In the genomic region with DNA sequence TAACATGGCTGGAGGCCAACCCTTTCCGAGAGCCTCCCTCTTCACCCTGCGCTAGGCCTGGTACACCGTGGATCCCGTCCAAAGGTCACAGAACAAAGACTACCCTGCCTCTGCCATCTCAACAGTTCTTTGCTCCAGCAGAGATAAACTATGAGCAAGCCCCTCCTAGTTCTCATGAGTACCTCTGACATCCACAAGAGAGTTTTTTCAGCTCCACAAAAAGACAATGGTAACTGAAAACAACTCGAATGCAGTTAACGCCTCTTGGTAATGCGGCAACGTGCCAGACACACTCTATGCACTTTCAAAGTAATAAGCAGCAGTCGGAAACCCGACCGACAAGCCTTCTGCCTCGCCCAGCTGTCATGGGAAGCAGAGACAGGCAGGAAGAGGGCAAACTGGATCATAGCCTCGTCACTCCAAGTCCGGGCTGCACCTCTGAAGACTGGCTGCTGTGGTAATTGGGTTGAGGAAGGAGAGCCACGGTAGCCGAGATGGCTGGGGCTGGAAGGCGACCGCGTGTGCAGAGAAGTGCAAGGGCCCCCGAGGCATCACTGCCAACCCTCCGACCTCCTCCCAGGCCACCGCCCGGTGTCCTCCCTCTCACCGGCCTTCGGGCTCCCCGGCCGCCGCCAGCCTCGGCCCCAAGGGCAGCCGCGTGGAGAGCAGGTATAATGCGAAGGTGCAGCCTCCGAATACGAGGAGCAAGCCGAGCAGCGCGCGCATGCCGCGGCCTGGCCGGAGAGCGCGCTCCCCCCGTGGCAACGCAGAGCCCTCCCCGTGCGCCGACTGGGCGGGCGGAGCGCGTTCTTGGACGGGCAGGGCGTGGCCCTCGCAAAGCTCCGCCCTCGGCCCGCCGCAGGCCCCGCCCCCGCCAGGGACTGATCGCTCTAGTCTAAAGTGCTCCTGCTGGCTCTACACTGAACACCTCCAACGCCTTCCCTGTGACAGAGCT, we compare ENCODE assay signal across 8 mouse cellular contexts. TPM values are rescaled to one million over a fixed set of nuclear protein-coding genes. Genes with fewer than 3 reads are reported as not detected.
A peak's percentile ranks its signal among the peaks of the same experiment; 100 is the strongest.
DNase-seq lines count a peak whose midpoint lies in the region; ATAC-seq and TF ChIP-seq lines count a peak whose summit lies in the region.

Tmem41a (minus strand) TSS at position 792 of the 955 bp plus-strand sequence.

- H3K9me3 ChIP-seq in forebrain, embryonic 10.5 days = no peaks in the 10 kb centered on the region
- no peaks in the 10 kb centered on the region for H3K9me3 ChIP-seq in heart, embryonic 15.5 days (replicated peaks)
- no peaks in the 10 kb centered on the region for H3K9me3 ChIP-seq in liver, embryonic 14.5 days (ENCODE audit: control insufficient read depth, low read length)
- no peaks in the 10 kb centered on the region for H3K9me3 ChIP-seq in neural tube, embryonic 11.5 days (ENCODE audit: control insufficient read depth, low read length)
- no peaks in the 10 kb centered on the region for H3K9me3 ChIP-seq in stomach, postnatal 0 days (ENCODE audit: control insufficient read depth, low read length)

- peak; percentile 37; the same call in 1 of the 2 replicates for TF ChIP-seq CTCF in liver, embryonic 14.5 days (IDR thresholded peaks at IDR 0.05; ENCODE audit: low read depth)
- TF ChIP-seq CTCF in stomach, postnatal 0 days (IDR thresholded peaks at IDR 0.05; ENCODE audit: low read depth) = no peak

- TF ChIP-seq EP300 in liver, embryonic 14.5 days (IDR thresholded peaks at IDR 0.05; ENCODE audit: low read depth) = no peak
- no peak for TF ChIP-seq EP300 in stomach, postnatal 0 days (optimal IDR thresholded peaks at IDR 0.05)

- peaks cover 23% of the 10 kb centered on the region for H3K4me1 ChIP-seq in forebrain, embryonic 10.5 days
- H3K4me1 ChIP-seq in heart, embryonic 15.5 days (replicated peaks) = peaks cover 16% of the 10 kb centered on the region
- H3K4me1 ChIP-seq in liver, embryonic 14.5 days (replicated peaks; ENCODE audit: control insufficient read depth in 2 of 2, insufficient read depth in 2 of 2, low read length in 1 of 2) = peaks cover 7 to 14% of the 10 kb centered on the region in 2 experiments
- H3K4me1 ChIP-seq in neural tube, embryonic 11.5 days (ENCODE audit: control insufficient read depth, insufficient read depth, low read length) = 0 out of 2 replicates have a peak, but pooled peaks cover 2% of the 10 kb centered on the region
- H3K4me1 ChIP-seq in stomach, postnatal 0 days (replicated peaks; ENCODE audit: control insufficient read depth, insufficient read depth) = peaks cover 4% of the 10 kb centered on the region; the same call in 1 of the 2 replicates

- 2% methylated on average over 63 of the region's 63 CpGs for WGBS in forebrain, embryonic 10.5 days
- under 1% methylated on average over 63 of the region's 63 CpGs for WGBS in heart, embryonic 15.5 days
- WGBS in liver, embryonic 14.5 days (ENCODE audit: insufficient replicate concordance) = 1% methylated on average over 63 of the region's 63 CpGs
- 2% methylated on average over 63 of the region's 63 CpGs for WGBS in neural tube, embryonic 11.5 days
- under 1% methylated on average over 59 of the region's 63 CpGs for WGBS in stomach, postnatal 0 days

- peak; percentile 79 to 83 for DNase-seq in CD8-positive naive resting alpha-beta T cell, adult 2 months (ENCODE audit: low read depth in 2 of 2, low spot score in 2 of 2)
- peak; percentile 66 for DNase-seq in c-Kit-positive CD71-negative TER-119-negative erythroid progenitor cells, embryonic 14.5 days (ENCODE audit: low read depth)
- DNase-seq in forebrain, embryonic 10.5 days (ENCODE audit: extremely low spot score, low spot score) = peak; percentile 83
- DNase-seq in kidney, postnatal 25 days = peak; percentile 91 to 92
- peak; percentile 66 to 75 (median 73) for DNase-seq in liver, embryonic 14.5 days (ENCODE audit: low read depth in 3 of 3, low spot score in 3 of 3)
- peak; percentile 92 for DNase-seq in neural tube, embryonic 11.5 days (ENCODE audit: low spot score)
- DNase-seq in stomach, postnatal 0 days (ENCODE audit: low spot score) = peak; percentile 93

- H3K27me3 ChIP-seq in forebrain, embryonic 10.5 days (ENCODE audit: poor library complexity, severe bottlenecking) = 0 out of 2 replicates have a peak, but pooled peaks cover 8% of the 10 kb centered on the region
- no peaks in the 10 kb centered on the region for H3K27me3 ChIP-seq in heart, embryonic 15.5 days
- no peaks in the 10 kb centered on the region for H3K27me3 ChIP-seq in liver, embryonic 14.5 days (ENCODE audit: control insufficient read depth, insufficient read depth, low read length)
- no peaks in the 10 kb centered on the region for H3K27me3 ChIP-seq in neural tube, embryonic 11.5 days (ENCODE audit: control insufficient read depth, insufficient read depth, low read length)
- H3K27me3 ChIP-seq in stomach, postnatal 0 days (ENCODE audit: control insufficient read depth, insufficient read depth, low read length) = no peaks in the 10 kb centered on the region

- H3K4me2 ChIP-seq in heart, embryonic 15.5 days = peak within 1 kb of the TSS; percentile 84
- H3K4me2 ChIP-seq in liver, embryonic 14.5 days (ENCODE audit: low read depth) = peak within 1 kb of the TSS; percentile 74
- peak within 1 kb of the TSS; percentile 86 for H3K4me2 ChIP-seq in neural tube, embryonic 11.5 days (ENCODE audit: low read depth)
- peak within 1 kb of the TSS; percentile 91 for H3K4me2 ChIP-seq in stomach, postnatal 0 days (replicated peaks; ENCODE audit: low read depth)

- ATAC-seq in heart, embryonic 15.5 days (replicated peaks; ENCODE audit: insufficient number of reproducible peaks, insufficient read depth, low FRiP score, low read depth) = peak; percentile 91
- peak; percentile 94 for ATAC-seq in liver, embryonic 14.5 days (ENCODE audit: insufficient read depth)
- peak; percentile 95 for ATAC-seq in neural tube, embryonic 11.5 days (ENCODE audit: insufficient read depth, low FRiP score, low TSS enrichment)
- ATAC-seq in stomach, postnatal 0 days (ENCODE audit: low FRiP score, low TSS enrichment) = peak; percentile 95

- H3K4me3 ChIP-seq in forebrain, embryonic 10.5 days = peak within 1 kb of the TSS; percentile 82
- H3K4me3 ChIP-seq in heart, embryonic 15.5 days = peak within 1 kb of the TSS; percentile 67
- peak within 1 kb of the TSS; percentile 69 to 81 for H3K4me3 ChIP-seq in liver, embryonic 14.5 days (ENCODE audit: insufficient read depth in 1 of 2, low read depth in 2 of 2, low read length in 2 of 2)
- peak within 1 kb of the TSS; percentile 65 for H3K4me3 ChIP-seq in neural tube, embryonic 11.5 days (ENCODE audit: low read depth, low read length)
- peak within 1 kb of the TSS; percentile 69 for H3K4me3 ChIP-seq in stomach, postnatal 0 days (ENCODE audit: low read depth, low read length)

- peak within 1 kb of the TSS; percentile 90 for H3K27ac ChIP-seq in forebrain, embryonic 10.5 days
- peak within 1 kb of the TSS; percentile 83 for H3K27ac ChIP-seq in heart, embryonic 15.5 days
- peak within 1 kb of the TSS; percentile 4 for H3K27ac ChIP-seq in liver, embryonic 14.5 days
- H3K27ac ChIP-seq in neural tube, embryonic 11.5 days (ENCODE audit: low read depth, low read length) = no peak within 1 kb of the TSS
- H3K27ac ChIP-seq in stomach, postnatal 0 days (replicated peaks) = peak within 1 kb of the TSS; percentile 92

- peaks cover 8% of the 10 kb centered on the region for H3K36me3 ChIP-seq in forebrain, embryonic 10.5 days (replicated peaks)
- no peaks in the 10 kb centered on the region for H3K36me3 ChIP-seq in heart, embryonic 15.5 days
- no peaks in the 10 kb centered on the region for H3K36me3 ChIP-seq in liver, embryonic 14.5 days (replicated peaks; ENCODE audit: control insufficient read depth, insufficient read depth, low read depth)
- no peaks in the 10 kb centered on the region for H3K36me3 ChIP-seq in neural tube, embryonic 11.5 days (ENCODE audit: control insufficient read depth, insufficient read depth, low read length)
- H3K36me3 ChIP-seq in stomach, postnatal 0 days (ENCODE audit: control insufficient read depth, insufficient read depth, low read length) = no peaks in the 10 kb centered on the region

- H3K9ac ChIP-seq in heart, embryonic 15.5 days = peak within 1 kb of the TSS; percentile 75
- peak within 1 kb of the TSS; percentile 79 for H3K9ac ChIP-seq in liver, embryonic 14.5 days (replicated peaks)
- H3K9ac ChIP-seq in neural tube, embryonic 11.5 days (ENCODE audit: low read length) = peak within 1 kb of the TSS; percentile 80
- H3K9ac ChIP-seq in stomach, postnatal 0 days (ENCODE audit: low read length) = peak within 1 kb of the TSS; percentile 80

RNA-seq across cellular contexts. Expression of gene Tmem41a, which starts in this region (rescaled TPM):
- 33.8 and 36.9 TPM in 2 replicates for polyA plus RNA-seq in forebrain, embryonic 10.5 days (2016; fragmentation: Nextera tagmentation; extraction: Ambion mirVana)
- 42.3 and 46.0 TPM in 2 replicates for polyA plus RNA-seq in heart, embryonic 15.5 days (2015; fragmentation: Nextera tagmentation; extraction: Ambion mirVana)
- 11.7 and 13.0 TPM in 2 replicates for polyA plus RNA-seq in liver, embryonic 14.5 days (2012; rRNA removed)
- polyA plus RNA-seq in liver, embryonic 14.5 days (2014; fragmentation: Nextera tagmentation; extraction: Ambion mirVana) = 22.0 and 24.5 TPM in 2 replicates
- polyA plus RNA-seq in neural tube, embryonic 11.5 days (2014; fragmentation: Nextera tagmentation; extraction: Ambion mirVana) = 52.0 and 55.7 TPM in 2 replicates
- polyA plus RNA-seq in stomach, postnatal 0 days (2015; fragmentation: Nextera tagmentation; extraction: Ambion mirVana) = 37.6 TPM in 2 replicates
